7 mouse cellular contexts compared by ENCODE assay signal in the genomic region with DNA sequence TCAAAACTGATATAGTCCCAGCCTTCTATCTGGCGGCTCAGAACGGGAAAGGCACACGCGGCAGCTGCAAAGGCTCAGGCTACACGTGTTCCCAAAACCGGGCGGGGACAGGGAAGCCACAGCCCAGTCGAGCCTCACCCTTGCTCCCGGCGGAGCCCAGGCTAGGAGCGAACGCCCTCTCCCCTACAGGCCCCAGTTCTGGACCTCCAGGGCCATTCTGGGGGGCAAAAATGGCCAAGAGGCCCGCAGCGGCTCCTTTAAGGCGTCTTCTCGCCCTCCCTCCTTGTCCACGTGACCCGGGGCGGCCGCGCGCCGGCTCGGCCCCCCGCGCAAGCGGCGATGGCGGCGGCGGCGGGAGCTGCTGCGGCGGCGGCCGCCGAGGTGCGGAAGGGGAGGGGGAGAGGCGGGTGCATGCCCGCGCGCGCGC. TPM values are rescaled to one million over a fixed set of nuclear protein-coding genes. Genes with fewer than 3 reads are reported as not detected.
A peak's percentile ranks its signal among the peaks of the same experiment; 100 is the strongest.
DNase-seq lines count a peak whose midpoint lies in the region; ATAC-seq lines count a peak whose summit lies in the region.

A gene (minus strand): TSS at position 106 of the 427 bp plus-strand sequence.
A gene (plus strand): TSS at position 310 of the 427 bp plus-strand sequence.

- H3K9ac ChIP-seq in intestine, embryonic 15.5 days = peak within 1 kb of the TSS; percentile 94

- peaks cover 17% of the 10 kb centered on the region for H3K36me3 ChIP-seq in intestine, embryonic 15.5 days
- H3K36me3 ChIP-seq in midbrain, embryonic 10.5 days = peaks cover 43% of the 10 kb centered on the region

- H3K4me3 ChIP-seq in intestine, embryonic 15.5 days (replicated peaks) = peak within 1 kb of the TSS; percentile 97
- peak within 1 kb of the TSS; percentile 100 for H3K4me3 ChIP-seq in midbrain, embryonic 10.5 days

- H3K9me3 ChIP-seq in intestine, embryonic 15.5 days = no peaks in the 10 kb centered on the region
- peaks cover 7% of the 10 kb centered on the region; the same call in 1 of the 2 replicates for H3K9me3 ChIP-seq in midbrain, embryonic 10.5 days (replicated peaks)

- H3K4me2 ChIP-seq in intestine, embryonic 15.5 days (replicated peaks) = peak within 1 kb of the TSS; percentile 76

- WGBS in intestine, embryonic 15.5 days = under 1% methylated on average over 35 of the region's 44 CpGs
- 0% methylated on average over 15 of the region's 44 CpGs for WGBS in midbrain, embryonic 10.5 days

- peak; percentile 57 for ATAC-seq in intestine, embryonic 15.5 days

- no peaks in the 10 kb centered on the region for H3K27me3 ChIP-seq in intestine, embryonic 15.5 days (replicated peaks)
- H3K27me3 ChIP-seq in midbrain, embryonic 10.5 days (ENCODE audit: low read depth, poor library complexity, severe bottlenecking) = no peaks in the 10 kb centered on the region

- peak within 1 kb of the TSS; percentile 96 for H3K27ac ChIP-seq in intestine, embryonic 15.5 days
- H3K27ac ChIP-seq in midbrain, embryonic 10.5 days (replicated peaks) = peak within 1 kb of the TSS; percentile 99

- DNase-seq in adrenal gland, adult 18-20 months (ENCODE audit: low spot score in 2 of 2) = peak; percentile 84 to 85
- peak; percentile 88 for DNase-seq in embryo, embryonic 10.5 days (ENCODE audit: low spot score)
- DNase-seq in gastrocnemius, postnatal 25 days = peak; percentile 84
- peak; percentile 86 to 90 for DNase-seq in left cerebral cortex, postnatal 36 days (ENCODE audit: low spot score in 2 of 2)
- DNase-seq in midbrain, embryonic 10.5 days (ENCODE audit: low spot score) = peak; percentile 88
- peak; percentile 83 for DNase-seq in right cerebral cortex, postnatal 4 days

- intact Hi-C loops in left cerebral cortex, postnatal 36 days (cut with DNase I) = loop anchor here (5.0 kb wide), 3 partner anchors 54 to 339 kb away; a partner anchor contains a TSS

- H3K4me1 ChIP-seq in intestine, embryonic 15.5 days (replicated peaks) = peaks cover 26% of the 10 kb centered on the region
- H3K4me1 ChIP-seq in midbrain, embryonic 10.5 days = peaks cover 64% of the 10 kb centered on the region

RNA-seq across cellular contexts. Expression of the first gene that starts in this region (rescaled TPM):
- 10 to 100 TPM; 88.3 to 89.2 TPM for total RNA-seq in adrenal gland, adult 18-20 months (2021)
- total RNA-seq in gastrocnemius, postnatal 25 days (2021) = 1 to 10 TPM; 2.6 to 2.9 TPM
- polyA plus RNA-seq in intestine, embryonic 15.5 days (2015; fragmentation: Nextera tagmentation; extraction: Ambion mirVana) = 14.9 and 16.0 TPM in 2 replicates
- 1 to 10 TPM; 2.4 to 2.5 TPM for total RNA-seq in left cerebral cortex, postnatal 36 days (2021)
- polyA plus RNA-seq in midbrain, embryonic 10.5 days (2016; fragmentation: Nextera tagmentation; extraction: Ambion mirVana) = 1.3 TPM in 2 replicates

RNA-seq across cellular contexts. Expression of the second gene that starts in this region (rescaled TPM):
- 100 to 1,000 TPM; 101 to 144 TPM for total RNA-seq in adrenal gland, adult 18-20 months (2021)
- total RNA-seq in gastrocnemius, postnatal 25 days (2021) = 10 to 100 TPM; 25.5 to 26.4 TPM
- 61.2 and 67.6 TPM in 2 replicates for polyA plus RNA-seq in intestine, embryonic 15.5 days (2015; fragmentation: Nextera tagmentation; extraction: Ambion mirVana)
- 100 to 1,000 TPM; 162 to 194 TPM for total RNA-seq in left cerebral cortex, postnatal 36 days (2021)
- polyA plus RNA-seq in midbrain, embryonic 10.5 days (2016; fragmentation: Nextera tagmentation; extraction: Ambion mirVana) = 88.0 and 91.9 TPM in 2 replicates

Comparison
In these comparisons a context has a peak if more than half of its experiments do, and no peak if none do; other contexts are left out.
1. Peak in every context shown above with its lines: DNase-seq, ATAC-seq, H3K4me3 ChIP-seq and H3K27ac ChIP-seq.
2. RNA of the first gene that starts in this region (total RNA-seq): 88.3 to 89.2 TPM in adrenal gland, adult 18-20 months; 2.6 to 2.9 TPM in gastrocnemius, postnatal 25 days and 2.4 to 2.5 TPM in left cerebral cortex, postnatal 36 days; every median in the first group is over 10 times any median in the second.